Mouse (Mus musculus): ENCODE measurements around the gene Slf2. TPM values are rescaled to one million over a fixed set of nuclear protein-coding genes. Genes with fewer than 3 reads are reported as not detected.

Gene Slf2
- polyA plus RNA-seq, 1 experiment from 2014 or later: 27.1 TPM

DNA sequence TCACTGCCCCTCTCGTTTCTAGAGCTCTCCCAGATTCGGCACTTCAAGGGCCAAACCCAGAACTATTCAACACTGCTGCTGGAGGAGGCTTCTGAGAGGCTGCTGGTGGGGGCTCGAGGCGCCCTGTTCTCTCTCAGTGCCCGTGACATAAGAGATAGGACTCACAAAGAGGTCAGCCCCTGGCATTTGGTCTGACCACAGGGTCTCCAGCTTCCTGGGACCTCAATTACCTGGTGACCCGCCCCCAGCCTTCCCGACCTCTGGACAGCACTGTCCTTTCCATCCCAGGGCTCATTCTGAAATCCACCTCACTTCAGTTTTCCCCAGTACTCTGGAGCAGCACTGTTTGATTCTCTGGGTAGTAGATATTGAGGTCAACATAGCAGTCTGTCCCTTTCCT is 61.8 kb downstream of the Slf2 start:
- Histone ChIP-seq H3K9me3 (ENCODE audit: control insufficient read depth, low read length) (no peaks in the 10 kb centered on the region), H3K4me1 (replicated peaks; ENCODE audit: control insufficient read depth, insufficient read depth, low read length) (peaks cover 23% of the 10 kb centered on the region), H3K4me2 (ENCODE audit: low read depth, low read length) (no peak overlapping the region), H3K27me3 (ENCODE audit: control insufficient read depth, insufficient read depth, low read depth, low read length) (no peaks in the 10 kb centered on the region), H3K9ac (ENCODE audit: low read length) (no peak overlapping the region), H3K36me3 (ENCODE audit: control insufficient read depth, insufficient read depth, low read length) (no peaks in the 10 kb centered on the region), H3K4me3 (ENCODE audit: low read length) (no peak overlapping the region), H3K27ac (ENCODE audit: low read length) (no peak overlapping the region)
- 53% methylated on average over 7 of the region's 7 CpGs for WGBS
- no peak for ATAC-seq (ENCODE audit: low read depth)

DNA sequence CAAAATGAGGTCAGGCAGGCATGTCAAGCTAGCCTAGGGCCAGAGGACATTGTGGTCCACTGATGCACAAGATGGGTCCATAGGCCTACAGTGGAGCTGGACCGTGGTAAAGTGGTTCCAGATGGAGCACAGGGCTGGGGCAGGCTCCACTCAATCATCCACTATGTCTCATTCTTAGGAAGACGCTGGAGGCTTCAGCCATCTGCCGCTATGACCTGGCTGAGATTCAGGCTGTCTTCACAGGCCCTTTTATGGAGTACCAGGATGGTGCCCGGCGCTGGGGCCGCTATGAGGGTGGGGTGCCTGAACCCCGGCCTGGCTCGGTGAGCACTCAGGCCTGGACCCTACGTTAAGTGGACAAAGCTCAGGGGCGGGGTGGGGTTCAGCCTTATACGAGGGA is 66.8 kb downstream of the Slf2 start:
- Histone ChIP-seq H3K27ac (ENCODE audit: low read length) (no peak overlapping the region), H3K9ac (ENCODE audit: low read length) (no peak overlapping the region), H3K9me3 (ENCODE audit: control insufficient read depth, low read length) (no peaks in the 10 kb centered on the region), H3K4me1 (replicated peaks; ENCODE audit: control insufficient read depth, insufficient read depth, low read length) (no peaks in the 10 kb centered on the region), H3K36me3 (ENCODE audit: control insufficient read depth, insufficient read depth, low read length) (no peaks in the 10 kb centered on the region), H3K27me3 (ENCODE audit: control insufficient read depth, insufficient read depth, low read depth, low read length) (no peaks in the 10 kb centered on the region), H3K4me2 (ENCODE audit: low read depth, low read length) (no peak overlapping the region), H3K4me3 (ENCODE audit: low read length) (no peak overlapping the region)
- WGBS: 78% methylated on average over 11 of the region's 11 CpGs
- no peak for ATAC-seq (ENCODE audit: low read depth)

- H3K9ac ChIP-seq (ENCODE audit: low read length): no peak overlapping the region
- H3K27ac ChIP-seq (ENCODE audit: low read length): no peak overlapping the region
- 79% methylated on average over 8 of the region's 8 CpGs for WGBS
- no peak for ATAC-seq (ENCODE audit: low read depth)
- no peaks in the 10 kb centered on the region for H3K27me3 ChIP-seq (ENCODE audit: control insufficient read depth, insufficient read depth, low read depth, low read length)
- no peak overlapping the region for H3K4me3 ChIP-seq (ENCODE audit: low read length)
- no peaks in the 10 kb centered on the region for H3K9me3 ChIP-seq (ENCODE audit: control insufficient read depth, low read length)
- H3K36me3 ChIP-seq (ENCODE audit: control insufficient read depth, insufficient read depth, low read length): peaks cover 9% of the 10 kb centered on the region
- no peaks in the 10 kb centered on the region for H3K4me1 ChIP-seq (replicated peaks; ENCODE audit: control insufficient read depth, insufficient read depth, low read length)
- no peak overlapping the region for H3K4me2 ChIP-seq (ENCODE audit: low read depth, low read length)
These were observed 68.7 kb downstream of the Slf2 start for GRCm38 (mm10) chr19:44999647-45000046.

GRCm38 (mm10) chr19:45002301-45002700 is 71.3 kb downstream of the Slf2 start:
- WGBS: 54% methylated on average over 3 of the region's 3 CpGs
- H3K27ac ChIP-seq (ENCODE audit: low read length): no peak overlapping the region
- no peaks in the 10 kb centered on the region for H3K27me3 ChIP-seq (ENCODE audit: control insufficient read depth, insufficient read depth, low read depth, low read length)
- H3K9ac ChIP-seq (ENCODE audit: low read length): no peak overlapping the region
- ATAC-seq (ENCODE audit: low read depth): no peak
- no peak overlapping the region for H3K4me2 ChIP-seq (ENCODE audit: low read depth, low read length)
- H3K4me1 ChIP-seq (replicated peaks; ENCODE audit: control insufficient read depth, insufficient read depth, low read length): peaks cover 11% of the 10 kb centered on the region
- no peaks in the 10 kb centered on the region for H3K9me3 ChIP-seq (ENCODE audit: control insufficient read depth, low read length)
- H3K4me3 ChIP-seq (ENCODE audit: low read length): no peak overlapping the region
- peaks cover 9% of the 10 kb centered on the region for H3K36me3 ChIP-seq (ENCODE audit: control insufficient read depth, insufficient read depth, low read length)

DNA sequence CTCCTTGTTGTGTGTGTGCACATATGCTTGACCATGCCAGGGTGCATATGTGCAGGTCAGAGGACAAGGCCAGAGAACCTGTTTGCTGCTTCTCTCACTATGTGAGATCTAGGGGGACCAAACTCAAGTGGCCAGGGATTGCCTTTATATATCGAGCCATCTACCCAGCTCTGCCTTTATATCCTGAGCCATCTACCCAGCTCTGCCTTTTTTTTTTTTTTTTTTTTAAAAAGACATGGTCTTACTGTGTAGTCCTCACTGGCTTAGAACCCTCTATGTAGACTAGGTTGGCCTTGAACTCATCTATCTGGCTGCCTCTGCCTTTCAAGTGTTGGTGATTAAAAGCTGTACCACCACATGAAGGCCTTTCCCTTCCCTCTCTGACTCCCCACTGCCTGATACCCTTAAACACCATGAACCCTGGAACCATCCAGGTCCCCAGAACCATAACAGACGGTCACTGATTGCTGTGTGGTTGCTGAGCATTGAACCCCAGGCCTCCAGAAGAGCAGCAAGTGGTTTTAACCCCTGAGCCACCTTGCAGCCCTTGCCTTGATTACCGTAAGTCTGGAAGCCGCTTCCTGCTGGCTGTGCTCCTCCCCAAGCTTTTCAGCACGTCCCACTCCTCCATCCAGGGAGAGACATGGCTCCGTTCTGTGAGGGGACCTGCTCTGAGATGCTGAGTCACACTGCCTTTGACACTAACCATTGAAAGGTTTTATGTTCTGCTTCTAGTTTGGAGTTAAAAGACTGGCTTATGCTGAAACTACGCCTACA is 73.0 kb downstream of the Slf2 start:
- Histone ChIP-seq H3K27me3 (ENCODE audit: control insufficient read depth, insufficient read depth, low read depth, low read length) (no peaks in the 10 kb centered on the region), H3K4me3 (ENCODE audit: low read length) (no peak overlapping the region), H3K4me2 (ENCODE audit: low read depth, low read length) (no peak overlapping the region), H3K9me3 (ENCODE audit: control insufficient read depth, low read length) (no peaks in the 10 kb centered on the region), H3K36me3 (ENCODE audit: control insufficient read depth, insufficient read depth, low read length) (peaks cover 9% of the 10 kb centered on the region), H3K4me1 (replicated peaks; ENCODE audit: control insufficient read depth, insufficient read depth, low read length) (peaks cover 19% of the 10 kb centered on the region), H3K9ac (ENCODE audit: low read length) (no peak overlapping the region), H3K27ac (ENCODE audit: low read length) (no peak overlapping the region)
- WGBS: 83% methylated on average over 7 of the region's 7 CpGs
- ATAC-seq (ENCODE audit: low read depth): no peak

DNA sequence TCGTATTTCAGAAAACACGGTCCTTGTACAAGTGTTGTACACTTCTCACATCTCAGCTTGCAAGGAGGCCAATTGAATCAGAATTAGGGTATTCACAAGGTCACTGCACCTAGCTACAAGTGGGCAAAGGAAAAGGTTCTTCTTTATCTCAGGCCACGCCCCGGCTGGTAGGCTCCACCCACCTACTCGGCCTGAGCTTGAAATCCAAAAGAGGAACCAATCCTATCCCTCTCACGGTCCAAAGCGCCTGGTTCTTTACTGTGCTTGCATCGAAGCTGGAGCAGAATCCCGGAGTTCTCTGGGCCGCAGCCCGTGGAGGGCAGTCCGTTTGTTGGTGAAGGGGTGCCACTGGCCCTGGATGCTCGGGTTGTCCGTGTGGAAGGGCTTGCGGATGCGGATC is 74.5 kb downstream of the Slf2 start, which contains the start of gene Twnk:
Gene Twnk (plus strand): TSS at position 220 of the 400 bp plus-strand sequence.
- Histone ChIP-seq H3K27ac (ENCODE audit: low read length) (peak within 1 kb of the TSS; percentile 87), H3K4me3 (ENCODE audit: low read length) (peak within 1 kb of the TSS; percentile 98), H3K4me1 (replicated peaks; ENCODE audit: control insufficient read depth, insufficient read depth, low read length) (peaks cover 19% of the 10 kb centered on the region), H3K9me3 (ENCODE audit: control insufficient read depth, low read length) (no peaks in the 10 kb centered on the region), H3K4me2 (ENCODE audit: low read depth, low read length) (peak within 1 kb of the TSS; percentile 94), H3K27me3 (ENCODE audit: control insufficient read depth, insufficient read depth, low read depth, low read length) (no peaks in the 10 kb centered on the region), H3K36me3 (ENCODE audit: control insufficient read depth, insufficient read depth, low read length) (peaks cover 14% of the 10 kb centered on the region), H3K9ac (ENCODE audit: low read length) (peak within 1 kb of the TSS; percentile 89)
- no peak for ATAC-seq (ENCODE audit: low read depth)
- 9% methylated on average over 16 of the region's 16 CpGs for WGBS

DNA sequence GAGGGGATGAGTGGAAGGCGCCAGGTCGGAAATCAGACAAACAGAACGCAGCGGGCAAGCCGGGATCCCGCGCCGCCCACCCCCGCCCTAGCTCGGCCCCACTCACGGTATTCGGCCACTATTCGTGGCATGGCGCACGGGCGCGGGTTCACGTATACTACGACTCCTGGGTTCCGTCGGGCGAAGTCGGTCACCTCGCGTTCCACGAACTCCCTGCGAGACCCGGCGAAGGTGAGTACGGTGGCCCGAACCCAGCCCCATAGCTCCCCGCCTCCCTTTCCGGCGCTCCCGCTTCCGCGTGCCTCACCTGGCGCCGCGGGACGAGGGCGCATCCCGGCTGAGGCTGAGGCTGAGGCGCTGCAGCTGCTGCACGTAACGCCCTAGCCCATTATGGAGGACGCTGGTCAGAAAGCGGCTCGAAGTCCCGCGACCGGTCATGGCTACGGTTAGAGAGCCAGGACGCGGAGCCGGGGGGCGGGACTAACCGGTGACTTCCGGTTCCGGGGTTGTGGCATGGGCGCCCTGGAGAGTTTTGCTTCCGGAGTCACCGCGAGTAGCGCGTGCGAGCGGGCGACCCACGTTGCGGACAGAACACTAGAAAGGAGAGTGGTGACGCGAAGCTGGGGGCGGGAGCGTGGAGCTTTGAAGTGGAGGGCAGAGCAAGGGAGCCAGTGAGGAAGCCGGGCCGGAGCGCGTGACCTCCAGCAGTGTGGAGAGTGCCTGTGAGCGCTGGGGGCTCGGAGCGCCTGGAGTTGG is 75.2 kb downstream of the Slf2 start, which contains the start of gene Mrpl43:
Gene Mrpl43 (minus strand): TSS at position 486 of the 756 bp plus-strand sequence.
- WGBS: under 1% methylated on average over 81 of the region's 82 CpGs

GRCm38 (mm10) chr19:45007021-45007420 is 76.1 kb downstream of the Slf2 start:
- Histone ChIP-seq H3K4me1 (replicated peaks; ENCODE audit: control insufficient read depth, insufficient read depth, low read length) (peaks cover 19% of the 10 kb centered on the region), H3K9me3 (ENCODE audit: control insufficient read depth, low read length) (no peaks in the 10 kb centered on the region), H3K9ac (ENCODE audit: low read length) (peak overlapping the region; percentile 89), H3K36me3 (ENCODE audit: control insufficient read depth, insufficient read depth, low read length) (peaks cover 28% of the 10 kb centered on the region), H3K4me3 (ENCODE audit: low read length) (peak overlapping the region; percentile 98), H3K27ac (ENCODE audit: low read length) (peak overlapping the region; percentile 78), H3K27me3 (ENCODE audit: control insufficient read depth, insufficient read depth, low read depth, low read length) (no peaks in the 10 kb centered on the region), H3K4me2 (ENCODE audit: low read depth, low read length) (peak overlapping the region; percentile 94)
- 22% methylated on average over 17 of the region's 17 CpGs for WGBS
- ATAC-seq (ENCODE audit: low read depth): 0 out of 2 replicates have a peak, but pooled peaks have one; percentile 6

More for the DNA sequence above, 75.2 kb downstream of the Slf2 start, which contains the start of gene Mrpl43:
- peak within 1 kb of the TSS; percentile 89 for H3K9ac ChIP-seq (ENCODE audit: low read length)
- H3K27ac ChIP-seq (ENCODE audit: low read length): peak within 1 kb of the TSS; percentile 87
- peak within 1 kb of the TSS; percentile 98 for H3K4me3 ChIP-seq (ENCODE audit: low read length)
- H3K9me3 ChIP-seq (ENCODE audit: control insufficient read depth, low read length): no peaks in the 10 kb centered on the region
- peaks cover 21% of the 10 kb centered on the region for H3K36me3 ChIP-seq (ENCODE audit: control insufficient read depth, insufficient read depth, low read length)
- peak; percentile 93 for ATAC-seq (ENCODE audit: low read depth)
- H3K27me3 ChIP-seq (ENCODE audit: control insufficient read depth, insufficient read depth, low read depth, low read length): no peaks in the 10 kb centered on the region
- H3K4me1 ChIP-seq (replicated peaks; ENCODE audit: control insufficient read depth, insufficient read depth, low read length): peaks cover 19% of the 10 kb centered on the region
- H3K4me2 ChIP-seq (ENCODE audit: low read depth, low read length): peak within 1 kb of the TSS; percentile 94

All from lung, embryonic 16.5 days (tissue).